8 mouse cellular contexts compared by ENCODE assay signal in the genomic region with DNA sequence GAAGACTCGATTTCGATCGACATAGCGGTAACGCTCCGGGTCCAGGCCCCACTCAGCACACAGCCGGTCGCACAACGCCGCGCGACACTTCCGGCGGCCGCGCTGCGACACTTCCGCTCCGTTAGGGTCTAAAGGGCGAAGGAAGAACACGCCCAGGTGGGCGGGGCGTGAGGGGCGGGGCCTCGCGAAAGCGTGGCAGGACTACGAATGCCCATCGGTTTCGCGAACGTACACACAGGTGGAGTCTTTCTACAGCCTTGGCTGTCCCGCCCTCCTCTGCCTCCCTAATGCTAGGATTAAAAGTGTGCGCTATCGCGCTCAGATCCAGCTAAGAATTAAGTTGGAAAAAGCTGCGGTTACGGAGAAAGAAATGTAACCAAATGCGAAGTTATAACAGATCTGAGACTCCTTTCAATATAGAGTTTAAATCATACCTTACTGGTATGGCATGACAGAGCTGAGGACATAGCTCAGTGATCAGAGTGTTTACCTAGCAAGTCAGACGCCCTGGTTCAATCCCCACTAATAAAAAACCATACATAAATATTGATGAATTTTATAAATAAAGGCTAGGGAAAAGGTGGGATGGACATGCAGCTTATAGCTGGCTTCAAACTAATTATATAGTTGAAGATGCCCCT. TPM values are rescaled to one million over a fixed set of nuclear protein-coding genes. Genes with fewer than 3 reads are reported as not detected.
DNase-seq lines count a peak whose midpoint lies in the region; ATAC-seq lines count a peak whose summit lies in the region.

A gene (minus strand): TSS at position 144 of the 641 bp plus-strand sequence.

- peak; percentile 98 for ATAC-seq in common myeloid progenitor, adult 5-6 weeks (replicated peaks; ENCODE audit: low read depth, poor library complexity, severe bottlenecking)

- peaks cover 20% of the 10 kb centered on the region; the same call in 1 of the 2 replicates for H3K4me1 ChIP-seq in megakaryocyte, embryonic 14.5 days

- peak; percentile 100 for DNase-seq in ZHBTc4 (ENCODE audit: low read depth, low spot score)
- peak; percentile 95 to 96 for DNase-seq in gastrocnemius, adult 8-10 months (ENCODE audit: low spot score in 2 of 2)
- peak; percentile 79 for DNase-seq in hindlimb bud, embryonic 11.5 days (ENCODE audit: extremely low spot score, low read depth, low spot score)
- DNase-seq in left cerebral cortex, adult 8-10 months (ENCODE audit: low spot score in 2 of 2) = peak; percentile 97 to 98
- DNase-seq in right cerebral cortex, postnatal 10 days (ENCODE audit: low spot score in 2 of 2) = peak; percentile 97 to 98
- DNase-seq in urinary bladder, postnatal 25 days (ENCODE audit: low spot score) = peak; percentile 98

- peak within 1 kb of the TSS; percentile 100 for H3K4me3 ChIP-seq in megakaryocyte, embryonic 14.5 days (replicated peaks)

- H3K27me3 ChIP-seq in megakaryocyte, embryonic 14.5 days (replicated peaks) = no peaks in the 10 kb centered on the region

- H3K9me3 ChIP-seq in megakaryocyte, embryonic 14.5 days = no peaks in the 10 kb centered on the region

- peaks cover 31% of the 10 kb centered on the region for H3K36me3 ChIP-seq in megakaryocyte, embryonic 14.5 days (replicated peaks; ENCODE audit: low read length)

RNA-seq across cellular contexts. Expression of the gene that starts here (rescaled TPM):
- 126 and 132 TPM in 2 replicates for total RNA-seq in common myeloid progenitor, adult 5-6 weeks (2017)
- 10 to 100 TPM; 28.7 to 33.9 (median 32.7) TPM for total RNA-seq in gastrocnemius, adult 8-10 months (2022)
- total RNA-seq in left cerebral cortex, adult 8-10 months (2022) = 10 to 100 TPM; 52.5 to 57.8 (median 55.1) TPM
- polyA plus RNA-seq in megakaryocyte, embryonic 14.5 days (2012; ENCODE audit: insufficient read depth, low replicate concordance) = 8.3 TPM in 1 of 2 replicates, not detected in the other

Comparison
In these comparisons a context has a peak if more than half of its experiments do, and no peak if none do; other contexts are left out.
1. Peak in every context shown above with its lines: DNase-seq, ATAC-seq and H3K4me3 ChIP-seq.